Mouse (Mus musculus): ENCODE measurements at regions not wholly inside any gene's neighbourhood (a gene's known extent, or its start where the extent isn't known, plus 50 kb on each side); places are given as distances from the start of the nearest gene placed in this dataset.

GRCm38 (mm10) chr12:25305764-25306653 is 209.1 kb upstream of the Id2 start:
- no peak for DNase-seq (ENCODE audit: low spot score)
- 0 out of 2 replicates have a peak, but pooled peaks cover 5% of the 10 kb centered on the region for H3K4me1 ChIP-seq (ENCODE audit: control insufficient read depth, insufficient read depth, low read length)
- 88% methylated on average over 12 of the region's 12 CpGs for WGBS
- ATAC-seq (ENCODE audit: insufficient number of reproducible peaks, low FRiP score, low TSS enrichment, low read depth) = no peak
- H3K4me2 ChIP-seq (ENCODE audit: low read depth, severe bottlenecking) = no peak overlapping the region
- no peak overlapping the region for H3K27ac ChIP-seq (replicated peaks; ENCODE audit: low read depth, low read length)
- H3K4me3 ChIP-seq (ENCODE audit: low read depth, low read length) = no peak overlapping the region
- no peak overlapping the region for H3K9ac ChIP-seq (ENCODE audit: low read length)
- H3K36me3 ChIP-seq (ENCODE audit: control insufficient read depth, insufficient read depth, low read length) = no peaks in the 10 kb centered on the region
- H3K9me3 ChIP-seq (ENCODE audit: control insufficient read depth, low read length) = no peaks in the 10 kb centered on the region
- H3K27me3 ChIP-seq (ENCODE audit: control insufficient read depth, insufficient read depth, low read length) = no peaks in the 10 kb centered on the region

- Histone ChIP-seq H3K9ac (ENCODE audit: low read length) (no peak overlapping the region), H3K4me1 (ENCODE audit: control insufficient read depth, insufficient read depth, low read length) (0 out of 2 replicates have a peak, but pooled peaks cover under 1% of the 10 kb centered on the region), H3K9me3 (ENCODE audit: control insufficient read depth, low read length) (no peaks in the 10 kb centered on the region), H3K27ac (replicated peaks; ENCODE audit: low read depth, low read length) (no peak overlapping the region), H3K4me3 (ENCODE audit: low read depth, low read length) (no peak overlapping the region), H3K4me2 (ENCODE audit: low read depth, severe bottlenecking) (no peak overlapping the region), H3K27me3 (ENCODE audit: control insufficient read depth, insufficient read depth, low read length) (no peaks in the 10 kb centered on the region), H3K36me3 (ENCODE audit: control insufficient read depth, insufficient read depth, low read length) (no peaks in the 10 kb centered on the region)
- WGBS = 60% methylated on average over 6 of the region's 6 CpGs
- DNase-seq (ENCODE audit: low spot score) (no peak), ATAC-seq (ENCODE audit: insufficient number of reproducible peaks, low FRiP score, low TSS enrichment, low read depth) (no peak)
Measured at GRCm38 (mm10) chr12:25304820-25305511, 208.0 kb upstream of the Id2 start.

GRCm38 (mm10) chr12:25303500-25304050 is 206.6 kb upstream of the Id2 start:
- H3K9ac ChIP-seq (ENCODE audit: low read length) = no peak overlapping the region
- H3K36me3 ChIP-seq (ENCODE audit: control insufficient read depth, insufficient read depth, low read length) = no peaks in the 10 kb centered on the region
- H3K4me3 ChIP-seq (ENCODE audit: low read depth, low read length) = no peak overlapping the region
- H3K4me2 ChIP-seq (ENCODE audit: low read depth, severe bottlenecking) = no peak overlapping the region
- no peaks in the 10 kb centered on the region for H3K27me3 ChIP-seq (ENCODE audit: control insufficient read depth, insufficient read depth, low read length)
- DNase-seq (ENCODE audit: low spot score) (no peak), ATAC-seq (ENCODE audit: insufficient number of reproducible peaks, low FRiP score, low TSS enrichment, low read depth) (no peak)
- no peaks in the 10 kb centered on the region for H3K4me1 ChIP-seq (ENCODE audit: control insufficient read depth, insufficient read depth, low read length)
- H3K27ac ChIP-seq (replicated peaks; ENCODE audit: low read depth, low read length) = no peak overlapping the region
- no peaks in the 10 kb centered on the region for H3K9me3 ChIP-seq (ENCODE audit: control insufficient read depth, low read length)
- 47% methylated on average over 7 of the region's 7 CpGs for WGBS

- DNase-seq (ENCODE audit: low spot score) (no peak), ATAC-seq (ENCODE audit: insufficient number of reproducible peaks, low FRiP score, low TSS enrichment, low read depth) (no peak)
- Histone ChIP-seq H3K27me3 (ENCODE audit: control insufficient read depth, insufficient read depth, low read length) (no peaks in the 10 kb centered on the region), H3K4me3 (ENCODE audit: low read depth, low read length) (no peak overlapping the region), H3K4me2 (ENCODE audit: low read depth, severe bottlenecking) (no peak overlapping the region), H3K4me1 (ENCODE audit: control insufficient read depth, insufficient read depth, low read length) (no peaks in the 10 kb centered on the region), H3K27ac (replicated peaks; ENCODE audit: low read depth, low read length) (no peak overlapping the region), H3K36me3 (ENCODE audit: control insufficient read depth, insufficient read depth, low read length) (no peaks in the 10 kb centered on the region), H3K9me3 (ENCODE audit: control insufficient read depth, low read length) (no peaks in the 10 kb centered on the region), H3K9ac (ENCODE audit: low read length) (no peak overlapping the region)
- 68% methylated on average over 9 of the region's 9 CpGs for WGBS
Measured at GRCm38 (mm10) chr12:25300804-25301390, 204.0 kb upstream of the Id2 start.

GRCm38 (mm10) chr12:25299603-25300471 is 202.9 kb upstream of the Id2 start:
- no peak for DNase-seq (ENCODE audit: low spot score)
- Histone ChIP-seq H3K9me3 (ENCODE audit: control insufficient read depth, low read length) (no peaks in the 10 kb centered on the region), H3K9ac (ENCODE audit: low read length) (no peak overlapping the region), H3K36me3 (ENCODE audit: control insufficient read depth, insufficient read depth, low read length) (no peaks in the 10 kb centered on the region), H3K4me3 (ENCODE audit: low read depth, low read length) (no peak overlapping the region), H3K4me1 (ENCODE audit: control insufficient read depth, insufficient read depth, low read length) (no peaks in the 10 kb centered on the region), H3K4me2 (ENCODE audit: low read depth, severe bottlenecking) (no peak overlapping the region), H3K27ac (replicated peaks; ENCODE audit: low read depth, low read length) (no peak overlapping the region), H3K27me3 (ENCODE audit: control insufficient read depth, insufficient read depth, low read length) (no peaks in the 10 kb centered on the region)
- WGBS = 69% methylated on average over 11 of the region's 11 CpGs
- no peak for ATAC-seq (ENCODE audit: insufficient number of reproducible peaks, low FRiP score, low TSS enrichment, low read depth)

- Histone ChIP-seq H3K9ac (ENCODE audit: low read length) (no peak overlapping the region), H3K4me3 (ENCODE audit: low read depth, low read length) (no peak overlapping the region), H3K27me3 (ENCODE audit: control insufficient read depth, insufficient read depth, low read length) (no peaks in the 10 kb centered on the region), H3K4me2 (ENCODE audit: low read depth, severe bottlenecking) (no peak overlapping the region), H3K36me3 (ENCODE audit: control insufficient read depth, insufficient read depth, low read length) (no peaks in the 10 kb centered on the region), H3K4me1 (ENCODE audit: control insufficient read depth, insufficient read depth, low read length) (no peaks in the 10 kb centered on the region), H3K9me3 (ENCODE audit: control insufficient read depth, low read length) (no peaks in the 10 kb centered on the region), H3K27ac (replicated peaks; ENCODE audit: low read depth, low read length) (no peak overlapping the region)
- ATAC-seq (ENCODE audit: insufficient number of reproducible peaks, low FRiP score, low TSS enrichment, low read depth) (no peak), DNase-seq (ENCODE audit: low spot score) (no peak)
- WGBS = 88% methylated on average over 3 of the region's 3 CpGs
Measured at GRCm38 (mm10) chr12:25298766-25299165, 201.8 kb upstream of the Id2 start.

DNA sequence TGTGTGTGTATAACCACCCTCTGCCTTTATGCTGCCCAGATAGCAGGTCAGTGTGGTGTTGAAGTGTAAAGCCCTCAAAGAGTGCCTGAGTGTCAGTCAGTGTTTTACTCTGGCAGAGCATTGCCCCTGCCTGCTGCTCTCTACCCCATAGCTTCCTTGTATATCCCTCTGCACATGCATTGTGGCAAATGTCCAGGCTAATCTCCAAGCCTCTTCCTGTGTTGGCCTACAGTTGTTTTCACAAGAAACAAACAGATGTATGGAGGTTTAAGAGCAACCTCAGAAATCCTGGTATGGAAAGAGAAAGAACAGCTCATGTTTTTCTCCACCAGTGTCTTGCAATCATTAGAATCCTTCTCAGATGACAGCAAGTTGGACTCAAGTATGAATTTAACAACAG is 201.0 kb upstream of the Id2 start:
- no peak overlapping the region for H3K9ac ChIP-seq (ENCODE audit: low read length)
- no peak overlapping the region for H3K27ac ChIP-seq (replicated peaks; ENCODE audit: low read depth, low read length)
- no peaks in the 10 kb centered on the region for H3K36me3 ChIP-seq (ENCODE audit: control insufficient read depth, insufficient read depth, low read length)
- no peaks in the 10 kb centered on the region for H3K4me1 ChIP-seq (ENCODE audit: control insufficient read depth, insufficient read depth, low read length)
- no peaks in the 10 kb centered on the region for H3K27me3 ChIP-seq (ENCODE audit: control insufficient read depth, insufficient read depth, low read length)
- H3K9me3 ChIP-seq (ENCODE audit: control insufficient read depth, low read length) = no peaks in the 10 kb centered on the region
- no peak overlapping the region for H3K4me3 ChIP-seq (ENCODE audit: low read depth, low read length)
- no peak overlapping the region for H3K4me2 ChIP-seq (ENCODE audit: low read depth, severe bottlenecking)
- no peak for DNase-seq (ENCODE audit: low spot score)
- ATAC-seq (ENCODE audit: insufficient number of reproducible peaks, low FRiP score, low TSS enrichment, low read depth) = no peak

DNA sequence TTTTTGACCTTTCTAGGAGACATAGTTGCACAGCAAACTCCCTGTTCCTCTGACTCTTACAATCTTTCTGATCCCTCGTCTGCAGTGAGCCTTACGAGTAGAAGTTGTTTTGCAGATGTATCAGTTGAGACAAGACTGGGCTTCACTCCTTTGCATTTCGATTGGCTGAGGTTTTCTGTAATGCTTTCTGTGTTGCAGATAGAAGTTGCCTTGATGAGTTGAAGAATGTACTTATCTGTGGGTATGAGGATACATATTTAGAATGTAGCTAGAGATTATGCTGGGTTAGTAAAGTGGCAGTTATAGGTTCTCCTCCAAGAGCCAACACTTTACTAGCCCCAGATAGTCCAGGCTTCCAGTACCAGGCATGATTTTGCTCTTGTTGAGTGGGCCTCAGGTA is 199.7 kb upstream of the Id2 start:
- ATAC-seq (ENCODE audit: insufficient number of reproducible peaks, low FRiP score, low TSS enrichment, low read depth) (no peak), DNase-seq (ENCODE audit: low spot score) (no peak)
- Histone ChIP-seq H3K36me3 (ENCODE audit: control insufficient read depth, insufficient read depth, low read length) (no peaks in the 10 kb centered on the region), H3K4me3 (ENCODE audit: low read depth, low read length) (no peak overlapping the region), H3K9ac (ENCODE audit: low read length) (no peak overlapping the region), H3K4me1 (ENCODE audit: control insufficient read depth, insufficient read depth, low read length) (no peaks in the 10 kb centered on the region), H3K27me3 (ENCODE audit: control insufficient read depth, insufficient read depth, low read length) (no peaks in the 10 kb centered on the region), H3K9me3 (ENCODE audit: control insufficient read depth, low read length) (no peaks in the 10 kb centered on the region), H3K27ac (replicated peaks; ENCODE audit: low read depth, low read length) (no peak overlapping the region), H3K4me2 (ENCODE audit: low read depth, severe bottlenecking) (no peak overlapping the region)
- 90% methylated on average over 3 of the region's 3 CpGs for WGBS

Measured in limb, embryonic 11.5 days (tissue).